Mouse (Mus musculus): ENCODE measurements around the gene C2cd2.

C2cd2 gene

DNA sequence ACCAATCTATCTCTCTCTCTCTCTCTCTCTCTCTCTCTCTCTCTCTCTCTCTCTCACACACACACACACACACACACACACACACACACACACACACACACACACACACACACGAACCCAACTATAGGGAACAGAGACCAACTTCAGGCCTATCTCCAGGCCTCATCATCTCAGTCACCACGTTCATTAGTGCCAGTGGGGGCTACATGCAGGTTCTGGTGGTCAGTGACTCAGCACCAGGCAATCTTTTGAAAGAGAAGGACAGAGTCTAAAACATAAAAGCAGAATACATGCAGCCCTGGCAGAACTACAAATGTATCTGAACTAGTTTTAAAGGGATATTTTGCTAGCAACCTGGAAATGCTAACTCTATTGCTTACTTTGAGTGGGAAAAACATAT lies 15.4 kb downstream of the C2cd2 start:
- peak; percentile 12 for DNase-seq

DNA sequence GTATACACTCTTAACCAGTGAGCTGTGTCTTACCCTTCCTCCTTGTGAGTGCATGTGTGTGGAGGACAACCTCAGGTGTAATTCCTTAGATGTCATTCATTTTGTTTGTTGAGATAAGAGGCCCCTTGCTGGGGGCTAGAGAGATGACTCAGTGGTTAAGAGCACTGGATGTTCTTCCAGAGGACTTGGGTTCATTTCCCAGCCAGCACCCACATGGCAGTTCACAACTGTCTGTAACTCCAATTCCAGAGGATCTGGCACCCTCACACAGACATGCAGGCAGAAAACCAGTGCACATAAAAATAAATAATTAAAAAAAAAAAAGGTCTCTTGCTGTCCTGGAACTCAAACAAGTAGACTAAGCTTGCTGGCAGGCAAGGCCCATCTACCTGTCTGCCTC lies 20.6 kb downstream of the C2cd2 start:
- peak; percentile 51 for DNase-seq

DNA sequence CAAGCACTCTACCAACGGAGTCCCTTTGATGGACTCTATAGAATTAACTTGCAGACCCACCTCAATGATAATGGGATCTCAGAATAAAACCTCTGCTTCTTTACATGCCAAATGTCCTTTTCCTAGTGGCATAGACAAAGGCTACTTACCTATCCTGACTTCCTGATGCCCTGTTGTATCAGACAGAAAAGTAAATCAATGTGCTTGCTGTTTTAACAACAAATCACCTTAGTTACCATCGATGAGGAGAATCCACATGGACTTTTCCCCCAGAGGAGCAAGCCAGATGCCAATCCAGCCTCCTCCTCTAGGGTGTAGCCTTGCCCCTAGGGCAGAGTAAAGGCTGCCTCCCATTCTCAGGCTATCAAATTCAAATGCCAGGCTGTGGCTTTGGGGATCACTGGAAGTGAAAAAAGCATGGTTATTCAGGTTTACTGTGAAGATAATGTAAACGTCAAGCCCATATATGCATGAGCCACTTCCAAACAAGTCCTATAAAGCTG lies 21.9 kb downstream of the C2cd2 start:
- DNase-seq, result peak; percentile 3

DNA sequence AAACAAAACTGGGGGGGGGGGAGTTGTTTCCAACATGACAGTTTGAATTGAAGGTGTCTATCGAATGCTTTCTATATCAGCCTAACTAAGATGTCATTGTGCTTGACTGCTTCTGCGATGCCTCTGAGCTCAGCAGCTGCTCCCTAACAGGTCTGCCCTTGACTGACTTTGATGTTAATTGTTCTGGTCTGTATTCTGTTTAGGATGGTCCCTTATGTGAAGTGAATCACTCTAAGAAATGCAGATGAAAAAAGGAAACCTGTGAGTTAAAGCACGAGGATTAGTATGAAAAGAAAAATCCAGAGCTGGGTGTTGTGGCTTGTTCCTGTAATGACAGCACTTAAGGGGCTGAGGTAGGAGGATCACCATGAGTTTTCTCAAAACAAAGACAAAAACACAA lies 26.6 kb downstream of the C2cd2 start:
- no peak for DNase-seq

GRCm38 (mm10) chr16:97930231-97930630 lies 32.2 kb downstream of the C2cd2 start:
- DNase-seq, result peak; percentile 90

DNA sequence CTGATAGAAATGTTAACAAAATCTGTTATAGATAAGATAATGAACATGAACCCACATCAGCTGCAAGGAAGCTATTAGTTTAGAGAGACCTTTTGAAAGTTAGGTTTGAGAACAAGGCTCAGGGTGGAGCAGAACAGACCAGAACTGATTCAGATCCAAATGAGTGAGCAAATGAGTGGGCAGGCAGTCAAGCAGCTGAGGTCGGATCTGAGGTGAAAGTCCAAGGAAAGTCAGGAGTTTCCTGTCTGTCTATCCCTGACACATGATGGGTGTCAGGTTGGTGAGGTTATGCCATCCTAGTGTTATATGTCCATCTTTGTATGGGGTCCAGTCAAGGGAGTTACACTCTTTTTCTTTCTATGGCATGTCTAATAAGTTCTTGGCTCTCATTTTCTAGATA lies 32.9 kb downstream of the C2cd2 start:
- peak; percentile 93 for DNase-seq

DNA sequence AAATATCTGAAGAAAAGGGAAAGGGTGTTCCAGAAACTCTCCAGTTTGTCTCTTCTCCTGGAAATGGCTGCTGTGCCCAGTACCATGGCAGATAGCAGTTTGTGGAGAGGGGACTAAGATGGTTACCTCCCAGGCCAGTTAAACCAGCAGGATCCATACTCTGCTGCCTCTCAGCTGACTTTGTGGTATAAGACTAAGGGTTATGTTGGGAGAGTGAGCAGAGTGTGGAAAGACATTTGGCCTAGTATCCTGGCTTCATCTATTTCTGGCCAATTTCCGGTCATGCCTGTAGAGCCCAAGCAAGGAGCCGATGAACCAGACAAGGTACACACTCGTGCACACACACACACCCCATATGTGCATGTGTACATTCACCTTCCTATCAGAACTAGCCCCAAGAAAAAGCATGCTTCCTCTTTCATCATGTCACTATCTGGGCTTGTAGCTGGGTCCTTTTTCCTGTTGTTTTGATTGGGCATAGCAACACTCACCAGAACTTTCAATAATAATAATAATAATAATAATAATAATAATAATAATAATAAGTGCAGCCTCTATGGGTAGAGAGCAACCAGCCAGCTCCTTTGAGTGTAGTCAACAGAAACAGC lies 35.0 kb downstream of the C2cd2 start:
- peak; percentile 82 for DNase-seq

- DNase-seq, result peak; percentile 61
Measured at GRCm38 (mm10) chr16:97926381-97926780, 36.0 kb downstream of the C2cd2 start.

DNA sequence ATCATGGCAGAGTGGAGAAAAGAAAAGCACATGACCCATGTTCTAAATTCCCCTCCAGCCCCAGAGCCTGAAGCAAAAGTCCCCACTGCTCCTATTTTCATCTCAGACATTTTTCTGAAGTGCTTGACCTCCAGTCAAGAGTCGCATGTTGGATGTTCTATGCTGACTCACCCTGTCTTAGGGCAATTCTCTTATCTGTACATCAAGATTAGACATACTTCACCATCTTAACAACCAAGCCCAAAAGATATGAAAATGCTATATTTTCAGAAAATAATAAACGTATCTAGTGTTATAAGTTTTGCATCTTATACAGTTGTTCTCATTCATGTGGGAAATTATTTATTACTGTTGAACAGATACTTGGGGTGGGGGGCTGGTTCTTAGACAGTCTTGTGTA lies 36.6 kb downstream of the C2cd2 start:
- DNase-seq, result peak; percentile 22

GRCm38 (mm10) chr16:97923700-97924099 lies 38.7 kb downstream of the C2cd2 start:
- DNase-seq, result no peak

DNA sequence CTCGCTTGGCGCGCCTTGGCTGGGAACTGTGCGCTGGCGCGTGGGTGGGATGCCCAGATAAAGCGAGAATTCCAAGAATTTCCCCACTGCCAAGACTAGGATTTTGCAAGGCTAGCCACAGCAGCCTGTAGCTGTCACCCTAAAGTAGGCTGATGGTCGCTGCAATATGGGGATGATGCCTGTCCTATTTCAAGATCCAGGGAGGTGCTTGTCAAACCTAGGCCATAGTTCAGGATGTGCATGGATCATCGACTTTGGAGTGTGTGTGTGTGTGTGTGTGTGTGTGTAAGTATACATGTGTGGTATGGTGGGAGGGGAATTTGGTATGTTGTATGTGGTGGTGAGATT lies 39.6 kb downstream of the C2cd2 start:
- DNase-seq, result no peak

GRCm38 (mm10) chr16:97921961-97922778 lies 40.2 kb downstream of the C2cd2 start:
- DNase-seq, result peak; percentile 99

- peak; percentile 95 for DNase-seq
Measured at GRCm38 (mm10) chr16:97920621-97921020, 41.8 kb downstream of the C2cd2 start.

DNA sequence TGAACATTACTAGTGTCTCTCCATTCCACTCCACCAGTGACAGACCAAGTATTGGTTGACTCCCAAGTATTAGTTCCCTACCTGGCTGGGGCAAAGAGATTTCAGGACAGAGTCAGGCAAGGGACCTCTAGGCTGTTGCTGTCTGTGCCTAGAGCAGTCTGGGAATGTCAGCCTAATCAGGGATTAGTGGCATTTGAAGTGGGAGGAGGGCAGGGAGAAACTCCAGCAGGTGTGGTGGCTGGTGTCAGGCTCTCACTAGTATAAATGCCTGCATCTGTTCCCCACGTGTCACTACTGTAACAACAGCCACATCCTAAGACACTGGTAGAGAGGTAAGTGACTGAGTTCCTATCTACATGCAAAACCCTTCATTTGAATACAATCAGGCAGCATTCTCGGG lies 42.6 kb downstream of the C2cd2 start:
- DNase-seq, result no peak

GRCm38 (mm10) chr16:97912873-97913272 lies 49.5 kb downstream of the C2cd2 start:
- no peak for DNase-seq

DNA sequence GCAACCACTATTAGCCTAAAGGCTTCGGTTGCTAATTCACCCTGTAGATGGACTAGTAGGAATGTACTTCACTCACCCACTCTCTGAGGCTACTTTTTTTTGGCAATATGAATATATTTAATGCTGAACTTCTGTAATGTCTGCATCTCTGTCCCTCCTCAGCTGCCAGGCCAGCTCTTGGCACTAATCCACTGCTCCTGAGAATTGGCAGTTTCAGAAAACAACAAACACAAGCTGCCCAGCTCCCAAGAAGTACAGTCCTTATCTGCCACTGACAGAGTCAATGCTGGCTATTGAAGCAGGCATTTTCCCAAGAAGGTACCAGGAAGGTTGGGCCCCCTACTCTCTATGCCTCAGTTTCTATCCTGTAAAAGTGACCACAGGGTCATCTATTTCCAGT lies 53.0 kb downstream of the C2cd2 start:
- no peak for DNase-seq

- DNase-seq, result no peak
Measured at GRCm38 (mm10) chr16:97907496-97907895, 54.9 kb downstream of the C2cd2 start.

DNA sequence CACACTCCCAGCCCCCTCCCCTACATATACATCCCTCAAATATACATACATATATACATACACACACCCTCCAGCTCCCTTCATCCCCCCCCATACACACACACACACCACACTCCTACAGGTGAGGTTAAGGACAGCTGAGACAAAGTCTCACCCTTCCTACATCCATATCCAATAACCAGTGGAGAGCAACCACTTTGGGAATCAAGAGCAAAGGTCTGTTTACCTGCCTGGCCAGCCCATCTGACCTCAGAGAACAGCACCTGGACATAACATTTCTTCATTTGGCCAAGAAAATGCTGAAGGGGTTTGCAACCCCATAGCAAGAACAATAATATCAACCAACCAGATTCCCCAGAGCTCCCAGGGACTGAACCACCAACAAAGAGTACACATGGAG lies 56.1 kb downstream of the C2cd2 start:
- DNase-seq, result no peak

DNA sequence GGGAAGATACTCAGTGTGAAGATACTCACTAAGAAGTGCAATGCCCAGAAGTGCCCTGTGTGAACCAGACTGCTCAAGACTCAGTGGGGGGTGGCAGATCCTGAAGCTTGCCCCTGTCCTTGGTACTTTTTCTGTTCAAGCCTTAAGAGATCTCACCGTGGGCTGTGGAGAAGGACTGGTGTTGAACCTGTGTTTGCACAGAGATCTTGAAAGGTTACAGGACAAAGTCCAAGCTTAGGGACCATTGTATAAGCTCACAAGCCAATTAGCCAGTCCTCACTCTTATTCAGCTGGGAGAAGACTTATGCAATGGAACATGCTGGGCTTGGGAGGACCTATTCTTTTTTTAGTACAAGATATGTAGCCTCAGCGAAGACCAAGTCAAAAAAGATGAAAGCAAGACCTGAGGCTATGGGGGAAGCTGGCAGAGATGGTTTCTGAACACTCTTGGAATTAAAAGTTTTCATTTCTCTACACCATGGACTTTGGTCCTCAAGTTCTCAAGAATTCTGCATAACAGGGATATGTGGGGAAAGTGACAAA lies 56.9 kb downstream of the C2cd2 start:
- DNase-seq, result peak; percentile 92

DNA sequence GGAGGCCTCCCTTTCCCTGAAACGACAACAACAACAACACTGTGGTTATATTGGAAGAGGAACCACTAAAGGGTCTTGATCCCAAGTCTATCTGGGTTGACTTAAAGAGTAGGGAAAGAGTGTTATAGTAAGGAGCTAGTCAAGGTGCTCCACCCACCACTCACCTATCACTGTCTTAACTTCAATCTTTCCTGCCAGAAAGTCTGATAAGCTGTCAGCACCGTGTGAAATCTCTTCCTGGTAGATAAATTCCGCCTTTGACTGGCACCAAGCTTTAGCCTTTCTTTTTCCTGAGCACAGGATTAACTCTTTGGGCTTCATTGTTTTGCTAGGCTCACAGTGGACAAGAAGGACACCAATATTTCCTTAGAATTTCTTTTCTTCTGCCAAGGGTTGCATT lies 58.4 kb downstream of the C2cd2 start:
- DNase-seq, result no peak

DNA sequence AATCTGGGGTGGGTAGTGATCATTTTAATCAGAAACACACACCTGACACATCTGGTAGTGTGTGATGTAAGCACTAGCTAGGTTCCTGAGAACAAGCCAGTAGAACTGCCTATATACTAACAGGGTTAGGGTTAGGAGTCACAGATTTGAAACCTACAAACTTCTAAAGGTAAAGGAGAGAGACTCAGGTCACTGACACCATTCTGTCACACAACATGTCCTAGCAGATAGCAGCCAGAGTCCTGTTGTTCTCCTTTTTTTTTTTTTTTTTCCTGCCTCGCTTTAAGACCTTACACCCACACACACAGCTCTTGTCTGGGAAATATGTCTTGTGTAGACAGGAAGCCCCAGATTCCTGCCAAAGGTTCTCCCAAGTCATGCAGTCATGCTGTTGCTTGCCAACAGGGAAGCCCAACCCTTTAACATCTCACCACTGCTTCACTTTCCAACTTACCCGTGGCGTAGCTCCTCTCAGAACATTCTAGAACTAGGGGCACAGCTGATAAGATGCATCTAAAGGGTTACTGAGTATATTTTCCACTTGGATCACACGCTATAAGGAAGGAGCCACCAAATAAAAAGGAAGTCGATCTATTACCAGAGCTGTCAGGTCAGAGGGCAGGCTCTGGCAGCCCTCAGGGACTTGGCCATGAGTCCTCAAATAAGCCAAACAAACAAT lies 64.9 kb downstream of the C2cd2 start:
- peak; percentile 99 for DNase-seq

DNA sequence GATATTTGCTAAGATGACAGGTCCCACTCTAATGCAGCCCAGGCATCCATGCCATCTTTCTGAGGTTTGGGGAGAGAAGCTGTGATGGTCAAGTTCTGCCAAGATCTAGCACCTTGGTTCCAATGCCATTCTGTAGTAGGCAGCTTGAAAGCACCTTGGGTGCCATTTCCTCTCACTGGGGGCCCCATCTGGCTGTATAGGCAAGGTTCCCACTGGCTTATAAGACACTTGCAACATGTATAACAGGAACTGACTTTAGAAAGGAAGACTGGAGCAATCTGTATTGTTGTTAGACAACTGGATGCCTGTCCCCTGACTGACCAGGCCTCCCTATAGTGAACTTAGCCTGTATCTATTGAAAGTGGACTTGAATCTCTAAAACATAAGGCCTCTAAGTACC lies 74.6 kb downstream of the C2cd2 start:
- DNase-seq, result no peak

DNA sequence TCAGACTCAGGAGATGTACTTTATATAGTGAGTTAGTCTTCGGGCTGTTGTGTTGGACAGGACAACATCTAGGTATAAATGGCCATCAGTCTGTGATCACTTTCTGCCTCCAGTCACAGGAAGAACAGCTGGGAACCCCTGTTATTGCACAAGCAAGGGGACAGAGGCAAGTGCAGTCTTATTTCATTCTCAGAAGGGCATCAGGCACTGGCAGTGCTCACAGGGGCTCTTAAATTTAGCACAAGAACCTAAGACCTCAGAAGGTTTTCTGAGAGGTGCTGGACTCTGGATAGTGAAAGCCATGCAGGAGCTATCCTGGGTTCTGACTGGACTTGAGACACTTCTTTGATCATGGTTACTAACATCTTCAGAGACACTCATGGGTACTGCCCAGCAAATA lies 78.7 kb downstream of the C2cd2 start:
- no peak for DNase-seq

DNA sequence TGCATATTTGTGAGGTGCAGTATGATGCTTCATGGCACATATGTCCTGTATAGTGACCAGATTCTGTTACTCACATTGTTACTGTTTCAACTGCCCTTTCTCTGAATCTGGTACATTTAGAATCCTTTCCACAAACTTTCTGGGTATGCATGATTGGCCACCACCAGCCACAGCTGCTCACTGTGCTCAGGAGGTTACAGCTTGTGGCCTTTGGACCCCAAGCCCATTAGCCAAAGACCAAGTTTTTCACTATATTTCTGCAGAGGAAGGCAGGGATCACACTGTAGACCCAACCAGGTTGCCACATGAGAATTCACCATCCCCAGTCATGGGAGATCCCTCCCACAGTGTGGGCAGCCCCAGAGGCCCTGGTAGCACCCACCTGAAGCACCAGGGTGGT lies 79.5 kb downstream of the C2cd2 start:
- DNase-seq, result no peak
